Mouse (Mus musculus) embryonic facial prominence, embryonic 12.5 days (tissue): ENCODE measurements around the gene Taok3. TPM values are rescaled to one million over a fixed set of nuclear protein-coding genes. Genes with fewer than 3 reads are reported as not detected.

Experiments
- ATAC-seq: fragments of 200-750 bp; cut with Nextera tagmentation; 2 replicates; pipeline ENCODE4 v1.8.0; 2017; ENCODE audit not compliant: insufficient number of reproducible peaks, insufficient read depth, low FRiP score, low TSS enrichment
- H3K27ac ChIP-seq: fragments of 300-500 bp; sonication (generic); 2 replicates; pipeline ENCODE4 v1.5.1; 2016; ENCODE audit warnings: mild to moderate bottlenecking
- H3K27me3 ChIP-seq: fragments of 300-500 bp; sonication (generic); 2 replicates; pipeline ENCODE4 v1.6.1; 2016; ENCODE audit warnings: mild to moderate bottlenecking, moderate library complexity
- H3K36me3 ChIP-seq: fragments of 300-500 bp; sonication (generic); 2 replicates; pipeline ENCODE4 v1.6.1; 2016; ENCODE audit warnings: mild to moderate bottlenecking
- H3K4me1 ChIP-seq: fragments of 300-500 bp; sonication (generic); 2 replicates; pipeline ENCODE4 v1.6.1; 2016
- H3K4me2 ChIP-seq: fragments of 300-500 bp; sonication (generic); replicated peaks from 2 replicates; pipeline ENCODE4 v1.6.1; 2016; ENCODE audit warnings: mild to moderate bottlenecking, moderate library complexity
- H3K4me3 ChIP-seq: fragments of 300-500 bp; sonication (generic); 2 replicates; pipeline ENCODE4 v1.5.1; 2016; ENCODE audit warnings: mild to moderate bottlenecking
- H3K9ac ChIP-seq: fragments of 300-500 bp; sonication (generic); 2 replicates; pipeline ENCODE4 v1.6.1; 2016; ENCODE audit warnings: mild to moderate bottlenecking, moderate library complexity
- H3K9me3 ChIP-seq: fragments of 300-500 bp; sonication (generic); 2 replicates; pipeline ENCODE4 v1.6.1; 2016; ENCODE audit warnings: mild to moderate bottlenecking, moderate library complexity
- WGBS: fragments of 180-500 bp; shearing (Covaris S2); methylation state at CpG from one replicate; pipeline ENCODE4 v1.1.7; 2016; 5-methylcytosine and 5-hydroxymethylcytosine counted together
- polyA plus RNA-seq: library from polyadenylated mRNA; unstranded; fragments of >200 nt; fragmentation: Nextera tagmentation; extraction: Ambion mirVana; gene quantifications from 2 replicates; pipeline ENCODE4 v1.2.1, GENCODE M21; 2016

Gene Taok3
- polyA plus RNA-seq, 1 experiment from 2014 or later, result 12.1 TPM

- no peak for ATAC-seq
- H3K9me3 ChIP-seq, result no peaks in the 10 kb centered on the region
- H3K4me3 ChIP-seq, result no peak overlapping the region
- H3K4me1 ChIP-seq, result no peaks in the 10 kb centered on the region
- H3K27ac ChIP-seq, result no peak overlapping the region
- no peak overlapping the region for H3K4me2 ChIP-seq
- H3K27me3 ChIP-seq, result no peaks in the 10 kb centered on the region
- H3K36me3 ChIP-seq, result no peaks in the 10 kb centered on the region
- no peak overlapping the region for H3K9ac ChIP-seq
- 83% methylated on average over 6 of the region's 6 CpGs for WGBS
Observed at GRCm38 (mm10) chr5:117192061-117192460, 72.1 kb downstream of the Taok3 start.

GRCm38 (mm10) chr5:117193748-117194147 lies 73.8 kb downstream of the Taok3 start:
- no peak for ATAC-seq
- WGBS, result 83% methylated on average over 7 of the region's 7 CpGs
- no peaks in the 10 kb centered on the region for H3K4me1 ChIP-seq

GRCm38 (mm10) chr5:117194672-117195071 lies 74.7 kb downstream of the Taok3 start:
- no peaks in the 10 kb centered on the region for H3K27me3 ChIP-seq
- no peaks in the 10 kb centered on the region for H3K36me3 ChIP-seq
- 87% methylated on average over 5 of the region's 5 CpGs for WGBS
- peaks cover 3% of the 10 kb centered on the region; the same call in 1 of the 2 replicates for H3K9me3 ChIP-seq
- H3K4me1 ChIP-seq, result no peaks in the 10 kb centered on the region
- no peak overlapping the region for H3K9ac ChIP-seq
- H3K4me3 ChIP-seq, result no peak overlapping the region
- H3K27ac ChIP-seq, result no peak overlapping the region
- H3K4me2 ChIP-seq, result no peak overlapping the region
- no peak for ATAC-seq

More at GRCm38 (mm10) chr5:117193748-117194147, 73.8 kb downstream of the Taok3 start:
- no peaks in the 10 kb centered on the region for H3K36me3 ChIP-seq
- no peaks in the 10 kb centered on the region for H3K27me3 ChIP-seq
- H3K27ac ChIP-seq, result no peak overlapping the region
- peaks cover 3% of the 10 kb centered on the region; the same call in 1 of the 2 replicates for H3K9me3 ChIP-seq
- H3K4me2 ChIP-seq, result no peak overlapping the region
- H3K9ac ChIP-seq, result no peak overlapping the region
- H3K4me3 ChIP-seq, result no peak overlapping the region

- WGBS, result 92% methylated on average over 7 of the region's 7 CpGs
- Histone ChIP-seq H3K4me1 (no peaks in the 10 kb centered on the region), H3K4me2 (no peak overlapping the region), H3K4me3 (no peak overlapping the region), H3K27ac (no peak overlapping the region), H3K36me3 (no peaks in the 10 kb centered on the region), H3K9ac (no peak overlapping the region), H3K27me3 (no peaks in the 10 kb centered on the region), H3K9me3 (peaks cover 3% of the 10 kb centered on the region; the same call in 1 of the 2 replicates)
- no peak for ATAC-seq
Observed at GRCm38 (mm10) chr5:117196551-117196950, 76.6 kb downstream of the Taok3 start.

GRCm38 (mm10) chr5:117198390-117198789 lies 78.5 kb downstream of the Taok3 start:
- no peak overlapping the region for H3K9ac ChIP-seq
- no peak for ATAC-seq
- H3K27me3 ChIP-seq, result no peaks in the 10 kb centered on the region
- 0 out of 2 replicates have a peak, but pooled peaks cover 2% of the 10 kb centered on the region for H3K36me3 ChIP-seq
- no peak overlapping the region for H3K27ac ChIP-seq
- peaks cover 3% of the 10 kb centered on the region; the same call in 1 of the 2 replicates for H3K9me3 ChIP-seq
- H3K4me3 ChIP-seq, result no peak overlapping the region
- no peak overlapping the region for H3K4me2 ChIP-seq
- WGBS, result 68% methylated on average over 3 of the region's 3 CpGs
- H3K4me1 ChIP-seq, result no peaks in the 10 kb centered on the region

- Histone ChIP-seq H3K4me3 (no peak overlapping the region), H3K27ac (no peak overlapping the region), H3K9ac (no peak overlapping the region), H3K4me1 (no peaks in the 10 kb centered on the region), H3K9me3 (no peaks in the 10 kb centered on the region), H3K4me2 (no peak overlapping the region), H3K36me3 (peaks cover 5% of the 10 kb centered on the region; the same call in 1 of the 2 replicates), H3K27me3 (no peaks in the 10 kb centered on the region)
- WGBS, result 76% methylated on average over 16 of the region's 16 CpGs
- no peak for ATAC-seq
Observed at GRCm38 (mm10) chr5:117207286-117207685, 87.4 kb downstream of the Taok3 start.

GRCm38 (mm10) chr5:117214016-117214415 lies 94.1 kb downstream of the Taok3 start:
- Histone ChIP-seq H3K27ac (no peak overlapping the region), H3K4me3 (no peak overlapping the region), H3K9ac (no peak overlapping the region), H3K36me3 (peaks cover 3% of the 10 kb centered on the region; the same call in 1 of the 2 replicates), H3K27me3 (no peaks in the 10 kb centered on the region), H3K9me3 (no peaks in the 10 kb centered on the region), H3K4me2 (no peak overlapping the region), H3K4me1 (no peaks in the 10 kb centered on the region)
- no peak for ATAC-seq
- WGBS, result 62% methylated on average over 4 of the region's 4 CpGs

- Histone ChIP-seq H3K36me3 (no peaks in the 10 kb centered on the region; the same call in 1 of the 2 replicates), H3K9ac (no peak overlapping the region), H3K9me3 (no peaks in the 10 kb centered on the region), H3K27me3 (no peaks in the 10 kb centered on the region), H3K4me1 (no peaks in the 10 kb centered on the region), H3K4me3 (no peak overlapping the region), H3K27ac (no peak overlapping the region), H3K4me2 (no peak overlapping the region)
- no peak for ATAC-seq
- 64% methylated on average over 12 of the region's 12 CpGs for WGBS
Observed at GRCm38 (mm10) chr5:117231059-117231458, 111.1 kb downstream of the Taok3 start.

- WGBS, result 65% methylated on average over 5 of the region's 5 CpGs
Observed at GRCm38 (mm10) chr5:117236540-117236939, 116.6 kb downstream of the Taok3 start.

GRCm38 (mm10) chr5:117239106-117239505 lies 119.2 kb downstream of the Taok3 start:
- H3K9ac ChIP-seq, result no peak overlapping the region
- peaks cover 10% of the 10 kb centered on the region; the same call in 1 of the 2 replicates for H3K4me1 ChIP-seq
- no peak overlapping the region for H3K27ac ChIP-seq
- no peak overlapping the region for H3K4me3 ChIP-seq
- no peak for ATAC-seq
- H3K36me3 ChIP-seq, result no peaks in the 10 kb centered on the region
- 70% methylated on average over 4 of the region's 4 CpGs for WGBS
- no peaks in the 10 kb centered on the region for H3K9me3 ChIP-seq
- no peak overlapping the region for H3K4me2 ChIP-seq
- H3K27me3 ChIP-seq, result peaks cover 10% of the 10 kb centered on the region

More at GRCm38 (mm10) chr5:117236540-117236939, 116.6 kb downstream of the Taok3 start:
- Histone ChIP-seq H3K4me3 (no peak overlapping the region), H3K36me3 (no peaks in the 10 kb centered on the region), H3K4me2 (no peak overlapping the region), H3K9me3 (no peaks in the 10 kb centered on the region), H3K27ac (no peak overlapping the region), H3K9ac (no peak overlapping the region), H3K4me1 (peaks cover 5% of the 10 kb centered on the region; the same call in 1 of the 2 replicates), H3K27me3 (no peaks in the 10 kb centered on the region)
- no peak for ATAC-seq

- ATAC-seq, result no peak
- no peaks in the 10 kb centered on the region for H3K36me3 ChIP-seq
Observed at GRCm38 (mm10) chr5:117240321-117240731, 120.4 kb downstream of the Taok3 start.

GRCm38 (mm10) chr5:117240761-117241322 lies 120.9 kb downstream of the Taok3 start:
- peak overlapping the region; percentile 85 for H3K4me2 ChIP-seq
- H3K9me3 ChIP-seq, result no peaks in the 10 kb centered on the region
- no peak for ATAC-seq
- H3K4me1 ChIP-seq, result peaks cover 10% of the 10 kb centered on the region; the same call in 1 of the 2 replicates
- no peaks in the 10 kb centered on the region for H3K36me3 ChIP-seq
- H3K27me3 ChIP-seq, result peaks cover 10% of the 10 kb centered on the region
- peak overlapping the region; percentile 61 for H3K9ac ChIP-seq
- no peak overlapping the region for H3K27ac ChIP-seq
- peak overlapping the region; percentile 38 for H3K4me3 ChIP-seq
- 3% methylated on average over 32 of the region's 32 CpGs for WGBS

More at GRCm38 (mm10) chr5:117240321-117240731, 120.4 kb downstream of the Taok3 start:
- Histone ChIP-seq H3K27me3 (peaks cover 10% of the 10 kb centered on the region), H3K4me1 (peaks cover 10% of the 10 kb centered on the region; the same call in 1 of the 2 replicates), H3K4me2 (peak overlapping the region; percentile 85), H3K4me3 (peak overlapping the region; percentile 38), H3K9me3 (no peaks in the 10 kb centered on the region), H3K9ac (peak overlapping the region; percentile 61; the same call in 1 of the 2 replicates), H3K27ac (no peak overlapping the region)
- 7% methylated on average over 12 of the region's 12 CpGs for WGBS
